Mouse (Mus musculus) liver, embryonic 15.5 days (tissue): ENCODE measurements at regions not wholly inside any gene's neighbourhood (a gene's known extent, or its start where the extent isn't known, plus 50 kb on each side); places are given as distances from the start of the nearest gene placed in this dataset.

Experiments
- ATAC-seq: fragments of 200-750 bp; cut with Nextera tagmentation; 2 replicates; pipeline ENCODE4 v1.8.0; 2017; ENCODE audit warnings: moderate number of reproducible peaks, mild to moderate bottlenecking, moderate library complexity; ENCODE audit not compliant: insufficient read depth
- H3K27ac ChIP-seq: fragments of 300-500 bp; sonication (generic); replicated peaks from 2 replicates; pipeline ENCODE4 v1.5.1; 2015; ENCODE audit warnings: mild to moderate bottlenecking, inconsistent platforms
- H3K27me3 ChIP-seq: fragments of 300-500 bp; sonication (generic); 2 replicates; pipeline ENCODE4 v1.6.1; 2015; ENCODE audit warnings: mild to moderate bottlenecking, inconsistent platforms
- H3K36me3 ChIP-seq: fragments of 300-500 bp; sonication (generic); replicated peaks from 2 replicates; pipeline ENCODE4 v1.6.1; 2015; ENCODE audit warnings: moderate library complexity, mild to moderate bottlenecking, inconsistent platforms
- H3K4me1 ChIP-seq: fragments of 300-500 bp; sonication (generic); replicated peaks from 2 replicates; pipeline ENCODE4 v1.6.1; 2015; ENCODE audit warnings: inconsistent platforms
- H3K4me2 ChIP-seq: fragments of 300-500 bp; sonication (generic); 2 replicates; pipeline ENCODE4 v1.6.1; 2015; ENCODE audit warnings: moderate library complexity, mild to moderate bottlenecking, inconsistent platforms
- H3K4me3 ChIP-seq: fragments of 300-500 bp; sonication (generic); replicated peaks from 2 replicates; pipeline ENCODE4 v1.5.1; 2015; ENCODE audit warnings: mild to moderate bottlenecking, inconsistent platforms
- H3K9ac ChIP-seq: fragments of 300-500 bp; sonication (generic); 2 replicates; pipeline ENCODE4 v1.6.1; 2015; ENCODE audit warnings: moderate library complexity, mild to moderate bottlenecking, inconsistent platforms
- H3K9me3 ChIP-seq: fragments of 300-500 bp; sonication (generic); replicated peaks from 2 replicates; pipeline ENCODE4 v1.6.1; 2016; ENCODE audit warnings: inconsistent platforms
- WGBS: fragments of 180-500 bp; shearing (Covaris S2); methylation state at CpG from one replicate; pipeline ENCODE4 v1.1.7; 2015; ENCODE audit warnings: mixed read lengths; ENCODE audit not compliant: insufficient replicate concordance; 5-methylcytosine and 5-hydroxymethylcytosine counted together

DNA sequence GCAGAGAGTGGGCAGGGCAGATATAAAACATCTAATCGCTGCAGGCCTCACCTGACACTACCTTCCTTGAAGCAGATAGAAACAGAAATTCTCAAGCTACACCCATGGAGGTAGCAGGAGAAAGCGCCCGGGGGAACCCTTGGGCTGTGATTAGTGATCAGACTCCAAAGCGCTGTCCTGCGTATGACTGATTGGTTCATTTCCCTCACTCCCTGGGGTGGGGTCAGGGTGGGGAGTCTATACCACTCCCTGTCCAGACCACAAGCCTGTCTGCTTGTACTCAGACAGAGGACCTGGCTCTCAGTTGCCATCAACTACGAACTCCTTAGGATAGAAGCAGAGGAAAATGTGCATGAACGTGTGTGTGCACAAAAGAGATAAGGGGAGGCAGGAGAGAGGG, 77.7 kb downstream of the Gm826 start:
- Histone ChIP-seq H3K9me3 (no peaks in the 10 kb centered on the region), H3K4me2 (no peak overlapping the region), H3K36me3 (no peaks in the 10 kb centered on the region), H3K9ac (no peak overlapping the region), H3K4me3 (no peak overlapping the region), H3K27ac (no peak overlapping the region), H3K4me1 (no peaks in the 10 kb centered on the region), H3K27me3 (no peaks in the 10 kb centered on the region)
- WGBS = 54% methylated on average over 7 of the region's 7 CpGs
- no peak for ATAC-seq

DNA sequence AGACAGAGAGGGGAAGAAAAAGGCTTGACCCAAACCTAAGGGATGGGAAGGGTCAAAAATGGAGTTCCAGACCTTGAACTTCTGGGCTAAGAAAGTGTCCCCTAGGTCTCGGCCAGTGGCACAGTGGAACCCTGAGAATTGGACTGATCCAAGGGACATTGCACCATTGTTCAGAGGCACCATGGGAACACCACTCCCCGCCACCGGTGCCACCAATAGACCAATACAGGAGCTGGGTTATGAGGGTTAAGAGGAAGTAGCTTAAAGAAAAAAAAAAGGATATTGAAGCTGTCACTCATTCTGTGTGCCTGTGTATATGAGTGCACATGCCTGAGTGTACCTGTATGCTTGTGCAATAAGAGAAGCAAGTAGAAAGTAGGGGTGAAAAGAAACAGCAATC, 83.7 kb downstream of the Gm826 start:
- Histone ChIP-seq H3K9ac (no peak overlapping the region), H3K27me3 (no peaks in the 10 kb centered on the region), H3K4me3 (no peak overlapping the region), H3K4me1 (0 out of 2 replicates have a peak, but pooled peaks cover 8% of the 10 kb centered on the region), H3K9me3 (no peaks in the 10 kb centered on the region), H3K27ac (no peak overlapping the region), H3K4me2 (no peak overlapping the region), H3K36me3 (no peaks in the 10 kb centered on the region)
- WGBS = 42% methylated on average over 3 of the region's 3 CpGs
- ATAC-seq = peak; percentile 24; the same call in 1 of the 2 replicates

DNA sequence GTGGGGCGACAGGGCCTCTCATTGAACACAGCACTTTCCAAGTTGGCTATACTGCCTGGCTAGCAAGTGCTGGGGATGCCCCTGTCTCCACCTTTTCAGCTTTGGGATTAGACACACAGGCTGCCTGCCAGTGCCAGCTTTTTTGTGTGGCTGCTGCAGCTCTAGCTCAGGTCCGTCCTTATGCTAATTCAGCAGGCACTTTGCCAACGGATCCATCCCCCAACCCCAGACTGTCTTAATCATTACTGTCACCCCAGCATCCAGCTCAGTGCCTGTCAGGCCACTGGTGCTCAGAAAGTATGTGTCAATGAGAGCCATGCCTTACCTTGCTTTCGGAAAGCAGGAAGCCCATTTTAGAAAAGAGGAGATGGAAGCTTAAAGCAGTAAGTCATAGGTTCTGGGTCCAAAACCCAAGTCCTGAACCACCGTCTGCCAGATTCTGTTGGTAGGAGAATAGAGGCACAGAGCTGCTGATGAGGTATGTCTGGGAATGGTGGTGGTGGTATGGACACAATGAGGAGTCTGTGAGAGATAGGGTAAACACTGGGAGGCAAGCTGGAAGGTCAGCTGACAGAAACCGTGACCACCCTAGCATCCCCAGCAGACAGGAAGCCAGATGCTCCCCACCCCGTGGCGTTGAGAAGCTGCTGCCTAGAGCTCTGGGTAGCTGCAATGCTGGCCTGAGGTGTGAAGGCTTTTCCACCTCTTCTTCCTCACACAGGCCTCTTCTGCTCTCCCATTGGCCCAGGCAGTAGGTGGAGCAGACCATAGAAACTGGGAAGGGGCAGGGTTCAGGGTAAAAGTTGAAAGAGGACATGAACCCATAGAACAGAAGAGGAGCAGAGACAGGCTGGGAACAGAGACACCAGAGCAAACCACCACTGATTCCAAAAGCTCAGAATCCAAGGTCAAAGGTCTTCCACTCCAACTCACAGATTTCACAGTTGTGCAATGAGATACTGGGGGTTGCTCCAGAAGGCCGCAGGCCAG, 84.6 kb downstream of the Gm826 start:
- WGBS = 42% methylated on average over 9 of the region's 9 CpGs
- Histone ChIP-seq H3K27ac (peak overlapping the region; percentile 55; the same call in 1 of the 2 replicates), H3K4me3 (no peak overlapping the region), H3K36me3 (no peaks in the 10 kb centered on the region), H3K9ac (no peak overlapping the region), H3K4me2 (no peak overlapping the region; the same call in 1 of the 2 replicates), H3K9me3 (no peaks in the 10 kb centered on the region), H3K27me3 (no peaks in the 10 kb centered on the region), H3K4me1 (0 out of 2 replicates have a peak, but pooled peaks cover 8% of the 10 kb centered on the region)
- peak; percentile 77 for ATAC-seq

DNA sequence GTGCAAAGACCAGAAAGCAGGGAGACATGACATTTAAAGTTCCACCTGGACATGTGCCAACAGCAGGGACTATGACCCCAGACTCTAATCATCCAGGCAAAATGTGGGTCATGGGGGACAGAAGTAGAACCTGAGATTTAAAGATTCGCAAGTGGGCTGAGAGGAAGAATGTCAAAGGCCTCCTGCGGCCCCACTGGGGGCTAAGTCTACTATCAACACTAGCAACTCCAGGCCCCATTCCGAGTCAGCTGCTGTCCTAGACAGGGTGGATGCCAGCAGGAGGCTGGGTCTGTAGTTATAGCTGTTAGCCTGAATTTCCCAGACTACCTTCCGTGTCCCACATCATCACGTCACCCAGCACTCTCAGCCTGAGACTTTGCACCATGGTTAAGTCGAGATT, 86.7 kb downstream of the Gm826 start:
- H3K4me1 ChIP-seq = 0 out of 2 replicates have a peak, but pooled peaks cover 8% of the 10 kb centered on the region
- H3K36me3 ChIP-seq = no peaks in the 10 kb centered on the region
- H3K27me3 ChIP-seq = no peaks in the 10 kb centered on the region
- H3K27ac ChIP-seq = no peak overlapping the region
- no peak overlapping the region for H3K4me3 ChIP-seq
- H3K9me3 ChIP-seq = no peaks in the 10 kb centered on the region
- H3K4me2 ChIP-seq = no peak overlapping the region
- 59% methylated on average over 6 of the region's 6 CpGs for WGBS
- ATAC-seq = no peak
- no peak overlapping the region for H3K9ac ChIP-seq

DNA sequence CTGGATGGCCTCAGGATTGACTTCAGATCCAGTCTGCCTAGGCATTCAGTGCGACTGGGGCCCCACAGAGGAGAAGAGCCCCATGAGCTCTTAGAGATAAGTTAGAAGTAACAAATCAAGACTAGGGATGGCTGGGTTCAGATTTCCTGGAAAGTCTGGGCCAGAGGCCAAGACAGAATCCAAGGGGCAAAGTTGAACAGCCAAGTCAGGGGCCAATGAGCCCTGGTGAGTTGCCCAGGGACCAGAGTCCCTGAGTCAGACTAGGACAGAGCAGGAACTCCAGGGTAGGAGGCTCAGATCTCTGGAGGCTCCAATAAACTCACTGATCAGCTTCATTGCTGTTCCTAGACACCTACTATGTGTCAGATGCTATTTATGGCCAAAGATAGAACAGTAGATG, 87.6 kb downstream of the Gm826 start:
- Histone ChIP-seq H3K9me3 (no peaks in the 10 kb centered on the region), H3K4me2 (no peak overlapping the region), H3K36me3 (no peaks in the 10 kb centered on the region), H3K4me3 (no peak overlapping the region), H3K27me3 (no peaks in the 10 kb centered on the region), H3K4me1 (0 out of 2 replicates have a peak, but pooled peaks cover 8% of the 10 kb centered on the region), H3K27ac (no peak overlapping the region), H3K9ac (no peak overlapping the region)
- no peak for ATAC-seq
- WGBS = 33% methylated on average over 1 of the region's 1 CpGs

DNA sequence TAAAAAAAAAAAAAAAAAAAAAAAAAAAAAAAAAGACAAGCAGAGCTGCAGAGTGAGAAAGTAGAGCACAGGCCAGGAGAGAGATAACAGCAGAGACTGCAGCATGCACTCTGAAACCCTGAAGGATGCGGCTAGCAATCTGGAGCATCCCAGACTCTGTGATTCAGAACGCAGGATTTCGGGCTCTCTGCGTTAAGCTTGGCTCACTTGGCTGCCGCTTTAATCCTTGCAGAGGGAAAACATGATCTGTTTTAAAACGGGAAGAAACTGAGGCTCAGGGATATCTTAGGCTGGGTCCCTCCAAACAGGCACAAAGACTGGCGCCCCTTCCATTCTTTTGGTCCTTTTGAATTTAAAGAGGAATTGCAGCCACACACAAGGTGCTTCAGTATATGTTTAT, 89.1 kb downstream of the Gm826 start:
- no peak overlapping the region for H3K4me3 ChIP-seq
- no peaks in the 10 kb centered on the region for H3K27me3 ChIP-seq
- ATAC-seq = no peak
- H3K27ac ChIP-seq = no peak overlapping the region
- no peaks in the 10 kb centered on the region for H3K9me3 ChIP-seq
- H3K4me1 ChIP-seq = 0 out of 2 replicates have a peak, but pooled peaks cover 1% of the 10 kb centered on the region
- no peak overlapping the region for H3K9ac ChIP-seq
- no peaks in the 10 kb centered on the region for H3K36me3 ChIP-seq
- WGBS = 39% methylated on average over 7 of the region's 7 CpGs
- no peak overlapping the region for H3K4me2 ChIP-seq

DNA sequence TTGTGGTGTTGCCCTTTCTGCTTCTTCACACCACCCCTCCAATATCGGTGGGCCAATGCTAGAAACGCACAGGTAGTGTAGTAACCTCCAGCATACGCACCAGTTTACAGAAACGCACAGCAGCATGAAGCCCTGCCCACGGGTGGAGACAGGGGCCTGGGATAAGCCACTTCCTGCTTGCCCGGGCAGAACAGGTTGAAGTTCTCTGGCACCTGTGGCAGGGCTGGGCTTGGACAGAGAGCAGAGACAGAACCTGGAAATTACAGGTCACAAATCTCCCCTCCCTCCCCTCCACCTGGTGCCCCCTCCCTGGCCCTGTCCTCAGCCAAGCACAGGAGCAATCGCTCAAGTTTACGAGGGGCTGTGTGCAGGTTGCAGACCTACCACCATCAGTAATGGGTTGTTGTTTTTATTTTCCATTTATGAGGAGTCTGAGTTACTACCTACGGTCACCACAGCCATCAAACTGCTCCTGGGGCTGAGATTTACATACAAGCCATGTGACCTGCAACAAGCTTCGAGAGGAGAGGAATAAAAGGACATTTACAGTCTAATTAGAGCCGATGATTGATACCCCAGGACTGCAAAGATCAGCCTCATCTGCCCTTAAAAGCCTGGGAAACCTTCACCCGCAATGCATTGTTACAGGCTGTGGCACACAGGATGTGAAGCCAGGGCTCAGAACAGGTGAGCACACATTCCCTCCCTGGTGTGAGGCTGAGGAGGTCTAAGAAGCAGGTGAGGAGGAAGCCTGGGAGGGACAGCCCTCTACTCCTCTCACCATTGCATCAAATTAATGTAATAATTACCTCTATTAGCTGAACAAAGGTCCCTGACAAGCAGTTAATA, 93.2 kb downstream of the Gm826 start:
- Histone ChIP-seq H3K9ac (no peak overlapping the region), H3K9me3 (no peaks in the 10 kb centered on the region), H3K4me1 (no peaks in the 10 kb centered on the region), H3K36me3 (no peaks in the 10 kb centered on the region), H3K27ac (no peak overlapping the region), H3K27me3 (no peaks in the 10 kb centered on the region), H3K4me3 (no peak overlapping the region), H3K4me2 (no peak overlapping the region)
- 53% methylated on average over 12 of the region's 12 CpGs for WGBS
- no peak for ATAC-seq

DNA sequence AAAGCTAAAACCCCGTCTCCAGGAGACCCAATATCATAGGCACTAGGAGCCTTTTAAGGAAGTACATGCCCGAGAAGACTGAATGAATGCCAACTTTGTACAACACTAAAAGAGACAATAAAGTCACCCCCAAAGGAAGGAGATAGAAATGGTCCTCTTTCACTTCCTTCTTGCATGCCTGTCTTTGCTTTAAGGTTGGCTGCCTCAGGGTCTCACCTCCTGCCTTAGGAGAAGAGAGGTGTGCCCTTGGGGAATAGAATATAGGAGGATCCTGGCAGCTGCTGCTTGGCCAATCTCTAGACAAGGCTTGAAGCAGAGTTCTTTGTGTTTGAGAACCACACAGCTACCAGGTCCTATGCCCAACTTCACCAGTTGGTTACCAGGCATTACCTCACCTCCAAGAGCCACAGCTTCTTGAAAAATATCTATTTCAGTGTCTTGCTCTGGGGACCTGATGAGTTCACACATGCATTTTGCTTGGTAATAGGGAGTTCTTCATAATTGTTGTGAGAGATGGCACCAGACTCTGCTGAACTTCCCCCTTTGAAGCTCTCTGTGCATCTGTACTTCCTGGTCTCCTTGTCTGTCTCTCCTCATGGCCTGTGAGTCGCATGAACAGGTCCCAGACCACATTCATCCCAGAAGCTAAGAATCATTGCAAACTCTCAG, 96.4 kb downstream of the Gm826 start:
- ATAC-seq = no peak
- WGBS = 35% methylated on average over 3 of the region's 3 CpGs
- no peak overlapping the region for H3K9ac ChIP-seq

DNA sequence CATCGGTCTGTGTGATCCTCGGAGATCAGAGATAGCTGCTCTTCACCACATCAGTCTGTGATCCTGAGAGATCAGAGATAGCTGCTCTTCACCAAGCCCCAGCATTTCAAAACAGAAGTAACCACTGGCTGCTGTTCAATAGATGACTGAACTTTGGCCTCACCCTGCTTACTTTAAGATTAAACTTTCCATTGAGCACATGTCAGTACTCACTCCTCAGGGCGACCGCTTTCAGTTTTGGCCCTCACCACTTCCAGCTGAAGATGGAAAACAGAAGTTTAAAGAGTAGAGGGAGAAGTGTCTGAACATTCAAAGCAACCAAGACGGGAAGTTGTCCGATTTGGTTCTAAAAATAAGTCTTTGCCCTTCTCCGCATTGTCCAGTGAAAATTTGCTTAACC, 97.2 kb downstream of the Gm826 start:
- H3K27me3 ChIP-seq = no peaks in the 10 kb centered on the region
- H3K36me3 ChIP-seq = no peaks in the 10 kb centered on the region
- ATAC-seq = no peak
- H3K4me1 ChIP-seq = no peaks in the 10 kb centered on the region
- H3K27ac ChIP-seq = no peak overlapping the region
- H3K4me3 ChIP-seq = no peak overlapping the region
- H3K9ac ChIP-seq = no peak overlapping the region
- WGBS = 54% methylated on average over 7 of the region's 7 CpGs
- H3K9me3 ChIP-seq = no peaks in the 10 kb centered on the region
- no peak overlapping the region for H3K4me2 ChIP-seq

More for the DNA sequence above, 96.4 kb downstream of the Gm826 start:
- Histone ChIP-seq H3K4me2 (no peak overlapping the region), H3K4me3 (no peak overlapping the region), H3K27me3 (no peaks in the 10 kb centered on the region), H3K36me3 (no peaks in the 10 kb centered on the region), H3K27ac (no peak overlapping the region), H3K9me3 (no peaks in the 10 kb centered on the region), H3K4me1 (no peaks in the 10 kb centered on the region)

DNA sequence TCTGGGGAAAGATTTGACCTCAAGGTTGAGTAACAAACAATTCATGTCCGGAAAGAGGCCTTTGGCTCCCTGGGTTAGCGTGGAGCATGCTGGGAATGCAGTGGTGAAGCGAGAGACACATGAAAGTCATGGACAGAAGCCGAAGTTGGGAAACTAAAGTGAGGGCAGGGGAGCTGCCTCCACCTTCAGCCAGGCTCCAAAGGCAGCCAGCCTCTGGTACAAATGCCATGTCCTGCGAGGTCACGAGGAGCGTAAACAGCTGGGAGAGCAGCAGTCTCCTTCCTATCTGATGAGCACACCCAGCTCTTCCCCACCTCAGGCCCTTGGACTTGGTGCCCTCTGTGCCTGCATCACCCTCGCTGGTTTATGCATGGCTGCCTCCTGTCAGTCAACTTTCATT, 103.2 kb downstream of the Gm826 start:
- H3K9ac ChIP-seq = no peak overlapping the region
- H3K4me3 ChIP-seq = no peak overlapping the region
- H3K9me3 ChIP-seq = no peaks in the 10 kb centered on the region
- no peaks in the 10 kb centered on the region for H3K4me1 ChIP-seq
- no peaks in the 10 kb centered on the region for H3K27me3 ChIP-seq
- no peaks in the 10 kb centered on the region for H3K36me3 ChIP-seq
- WGBS = 52% methylated on average over 8 of the region's 8 CpGs
- H3K4me2 ChIP-seq = no peak overlapping the region
- H3K27ac ChIP-seq = no peak overlapping the region
- ATAC-seq = no peak
